Mouse (Mus musculus): ENCODE results near the gene Hadh. TPM values are rescaled to one million over a fixed set of nuclear protein-coding genes. Genes with fewer than 3 reads are reported as not detected.
A peak's percentile ranks its signal among the peaks of the same experiment; 100 is the strongest.

The Hadh gene
- polyA plus RNA-seq, 1 experiment from 2014 or later: 112 TPM

DNA sequence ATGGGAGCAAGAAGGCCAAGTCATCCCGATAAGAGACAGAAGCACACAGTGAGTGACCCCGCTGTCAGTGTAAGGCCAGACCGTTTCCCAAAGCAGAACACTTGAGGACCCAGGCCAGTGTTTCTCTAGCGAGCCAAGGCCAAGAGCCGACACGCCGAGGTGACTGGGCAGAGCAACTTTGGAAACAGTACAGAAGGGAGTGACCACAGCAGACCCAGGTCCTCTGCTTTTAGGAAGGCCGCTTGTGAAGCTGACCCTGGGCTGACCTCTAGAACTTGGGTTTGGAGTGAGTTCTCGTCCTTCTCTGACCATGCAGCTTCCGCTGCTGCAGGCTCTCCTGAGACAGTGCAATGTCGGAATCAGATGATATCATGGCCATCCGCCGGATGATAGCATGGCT, 20.9 kb downstream of the Hadh start:
- DNase-seq (ENCODE audit: low spot score): no peak
- Histone ChIP-seq H3K36me3 (ENCODE audit: control insufficient read depth, insufficient read depth, low read length) (peaks cover 34% of the 10 kb centered on the region), H3K4me1 (ENCODE audit: control insufficient read depth, insufficient read depth, low read length) (no peaks in the 10 kb centered on the region), H3K4me3 (ENCODE audit: low read depth, low read length) (no peak overlapping the region), H3K27ac (replicated peaks; ENCODE audit: low read depth, low read length) (no peak overlapping the region), H3K27me3 (replicated peaks; ENCODE audit: control insufficient read depth, insufficient read depth, low read length) (no peaks in the 10 kb centered on the region), H3K9me3 (ENCODE audit: control insufficient read depth, low read length) (peaks cover 5% of the 10 kb centered on the region; the same call in 1 of the 2 replicates), H3K9ac (ENCODE audit: low read depth, low read length) (no peak overlapping the region), H3K4me2 (ENCODE audit: low read depth, low read length) (no peak overlapping the region)
- 87% methylated on average over 13 of the region's 13 CpGs for WGBS
- ATAC-seq (ENCODE audit: low read depth): no peak

DNA sequence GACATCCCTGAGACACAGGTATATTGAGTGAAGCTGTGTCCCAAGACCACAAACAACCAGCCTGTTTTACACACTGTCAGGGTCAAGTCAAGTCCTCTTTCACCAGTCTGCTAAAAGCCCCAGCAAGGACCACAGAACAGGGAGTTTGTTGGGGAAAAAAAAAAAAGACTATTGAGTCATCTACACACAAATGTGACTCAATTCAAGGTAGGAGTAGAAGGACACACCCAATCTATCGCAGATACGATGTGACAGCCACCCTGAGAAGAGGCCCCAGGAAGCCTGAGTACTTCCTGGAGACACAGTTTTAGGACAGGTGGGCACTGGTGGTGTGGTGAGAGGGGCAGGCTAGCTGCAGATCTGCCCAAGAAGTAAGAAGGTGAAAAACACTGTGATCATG, 21.6 kb downstream of the Hadh start:
- Histone ChIP-seq H3K36me3 (ENCODE audit: control insufficient read depth, insufficient read depth, low read length) (peaks cover 34% of the 10 kb centered on the region), H3K27ac (replicated peaks; ENCODE audit: low read depth, low read length) (no peak overlapping the region), H3K9ac (ENCODE audit: low read depth, low read length) (no peak overlapping the region)

DNA sequence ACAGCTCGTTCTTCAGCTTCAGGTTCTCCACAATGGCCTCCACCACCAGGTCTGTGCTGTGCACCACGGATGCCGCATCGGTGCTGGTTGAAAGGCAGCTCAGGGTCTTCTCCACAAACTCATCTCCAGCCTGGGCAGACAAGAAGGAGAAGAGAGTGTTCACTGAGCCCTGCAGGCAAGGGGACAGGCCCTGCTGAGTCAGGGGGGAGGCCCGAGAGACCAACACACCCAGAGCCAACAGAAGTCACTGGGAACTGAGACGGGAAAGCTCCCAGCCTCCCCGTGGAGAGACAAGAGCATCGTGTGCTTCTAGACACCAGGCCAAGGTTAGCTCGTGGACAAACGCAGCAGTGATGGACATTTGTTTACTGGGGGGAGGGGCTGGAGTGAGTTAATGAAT, 23.5 kb downstream of the Hadh start:
- H3K27ac ChIP-seq (replicated peaks; ENCODE audit: low read depth, low read length): no peak overlapping the region
- H3K9me3 ChIP-seq (ENCODE audit: control insufficient read depth, low read length): peaks cover 2% of the 10 kb centered on the region; the same call in 1 of the 2 replicates
- no peaks in the 10 kb centered on the region for H3K27me3 ChIP-seq (replicated peaks; ENCODE audit: control insufficient read depth, insufficient read depth, low read length)
- no peaks in the 10 kb centered on the region for H3K4me1 ChIP-seq (ENCODE audit: control insufficient read depth, insufficient read depth, low read length)
- 82% methylated on average over 10 of the region's 10 CpGs for WGBS
- no peak overlapping the region for H3K4me3 ChIP-seq (ENCODE audit: low read depth, low read length)
- DNase-seq (ENCODE audit: low spot score) (no peak), ATAC-seq (ENCODE audit: low read depth) (no peak)
- H3K4me2 ChIP-seq (ENCODE audit: low read depth, low read length): no peak overlapping the region
- H3K36me3 ChIP-seq (ENCODE audit: control insufficient read depth, insufficient read depth, low read length): peaks cover 45% of the 10 kb centered on the region; the same call in 1 of the 2 replicates
- no peak overlapping the region for H3K9ac ChIP-seq (ENCODE audit: low read depth, low read length)

More for the DNA sequence above, 21.6 kb downstream of the Hadh start:
- H3K27me3 ChIP-seq (replicated peaks; ENCODE audit: control insufficient read depth, insufficient read depth, low read length): no peaks in the 10 kb centered on the region
- no peak for DNase-seq (ENCODE audit: low spot score)
- H3K4me1 ChIP-seq (ENCODE audit: control insufficient read depth, insufficient read depth, low read length): no peaks in the 10 kb centered on the region
- no peak overlapping the region for H3K4me3 ChIP-seq (ENCODE audit: low read depth, low read length)
- peaks cover 5% of the 10 kb centered on the region; the same call in 1 of the 2 replicates for H3K9me3 ChIP-seq (ENCODE audit: control insufficient read depth, low read length)
- no peak for ATAC-seq (ENCODE audit: low read depth)
- no peak overlapping the region for H3K4me2 ChIP-seq (ENCODE audit: low read depth, low read length)
- WGBS: 86% methylated on average over 2 of the region's 2 CpGs

DNA sequence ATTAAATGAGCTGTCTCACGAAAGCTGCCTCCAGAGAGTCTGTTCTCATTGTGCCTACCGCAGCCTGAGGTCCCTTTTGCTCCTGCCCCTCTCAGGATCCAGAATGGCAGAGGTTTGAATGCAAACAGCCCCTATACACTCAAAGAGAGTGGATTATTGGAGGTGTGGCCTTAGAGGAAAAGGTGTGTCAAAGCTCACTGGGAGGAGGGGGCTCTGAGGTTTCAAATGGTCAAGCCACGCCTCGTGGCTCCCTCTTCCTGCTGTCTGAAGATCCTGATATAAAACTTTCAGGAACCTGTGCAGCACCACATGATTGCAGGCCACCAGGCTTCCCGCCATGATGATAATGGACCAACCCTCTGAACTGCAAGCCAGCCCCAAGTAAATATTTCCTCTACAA, 24.1 kb downstream of the Hadh start:
- H3K27ac ChIP-seq (replicated peaks; ENCODE audit: low read depth, low read length): no peak overlapping the region
- no peak overlapping the region for H3K4me3 ChIP-seq (ENCODE audit: low read depth, low read length)
- no peaks in the 10 kb centered on the region for H3K4me1 ChIP-seq (ENCODE audit: control insufficient read depth, insufficient read depth, low read length)
- H3K36me3 ChIP-seq (ENCODE audit: control insufficient read depth, insufficient read depth, low read length): peaks cover 45% of the 10 kb centered on the region; the same call in 1 of the 2 replicates
- no peaks in the 10 kb centered on the region for H3K9me3 ChIP-seq (ENCODE audit: control insufficient read depth, low read length)
- ATAC-seq (ENCODE audit: low read depth) (no peak), DNase-seq (ENCODE audit: low spot score) (no peak)
- 89% methylated on average over 5 of the region's 5 CpGs for WGBS
- no peaks in the 10 kb centered on the region for H3K27me3 ChIP-seq (replicated peaks; ENCODE audit: control insufficient read depth, insufficient read depth, low read length)
- no peak overlapping the region for H3K9ac ChIP-seq (ENCODE audit: low read depth, low read length)
- no peak overlapping the region for H3K4me2 ChIP-seq (ENCODE audit: low read depth, low read length)

DNA sequence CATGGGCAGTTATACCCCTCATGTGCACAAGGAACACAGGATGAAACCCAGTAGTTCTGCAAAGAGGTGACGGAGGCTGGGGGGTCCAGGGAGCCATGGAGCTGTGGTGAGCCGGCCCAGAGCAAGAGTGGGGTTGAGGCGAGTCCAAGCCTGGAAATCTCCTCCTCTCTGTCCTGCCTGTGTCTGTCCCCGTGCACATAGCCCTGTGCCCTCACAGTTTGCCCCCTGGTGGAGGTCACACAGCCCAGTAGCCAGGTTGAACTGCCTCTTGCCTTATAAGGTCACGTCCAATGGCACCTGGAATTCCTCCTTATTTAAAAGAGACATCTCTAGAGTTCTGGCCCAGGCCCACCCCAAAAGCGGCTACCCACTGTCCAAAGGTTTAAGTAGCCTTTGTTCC, 24.5 kb downstream of the Hadh start:
- ATAC-seq (ENCODE audit: low read depth) (no peak), DNase-seq (ENCODE audit: low spot score) (no peak)
- Histone ChIP-seq H3K4me2 (ENCODE audit: low read depth, low read length) (no peak overlapping the region), H3K9me3 (ENCODE audit: control insufficient read depth, low read length) (no peaks in the 10 kb centered on the region), H3K36me3 (ENCODE audit: control insufficient read depth, insufficient read depth, low read length) (peaks cover 45% of the 10 kb centered on the region; the same call in 1 of the 2 replicates), H3K4me1 (ENCODE audit: control insufficient read depth, insufficient read depth, low read length) (no peaks in the 10 kb centered on the region), H3K27me3 (replicated peaks; ENCODE audit: control insufficient read depth, insufficient read depth, low read length) (no peaks in the 10 kb centered on the region), H3K27ac (replicated peaks; ENCODE audit: low read depth, low read length) (no peak overlapping the region), H3K4me3 (ENCODE audit: low read depth, low read length) (no peak overlapping the region), H3K9ac (ENCODE audit: low read depth, low read length) (no peak overlapping the region)
- WGBS: 71% methylated on average over 6 of the region's 6 CpGs

GRCm38 (mm10) chr3:131246579-131247046, 25.3 kb downstream of the Hadh start:
- Histone ChIP-seq H3K4me2 (ENCODE audit: low read depth, low read length) (no peak overlapping the region), H3K9ac (ENCODE audit: low read depth, low read length) (no peak overlapping the region), H3K9me3 (ENCODE audit: control insufficient read depth, low read length) (no peaks in the 10 kb centered on the region), H3K4me3 (ENCODE audit: low read depth, low read length) (no peak overlapping the region), H3K36me3 (ENCODE audit: control insufficient read depth, insufficient read depth, low read length) (peaks cover 53% of the 10 kb centered on the region; the same call in 1 of the 2 replicates), H3K4me1 (ENCODE audit: control insufficient read depth, insufficient read depth, low read length) (no peaks in the 10 kb centered on the region), H3K27me3 (replicated peaks; ENCODE audit: control insufficient read depth, insufficient read depth, low read length) (no peaks in the 10 kb centered on the region), H3K27ac (replicated peaks; ENCODE audit: low read depth, low read length) (no peak overlapping the region)
- WGBS: 90% methylated on average over 8 of the region's 8 CpGs
- no peak for DNase-seq (ENCODE audit: low spot score)
- no peak for ATAC-seq (ENCODE audit: low read depth)

DNA sequence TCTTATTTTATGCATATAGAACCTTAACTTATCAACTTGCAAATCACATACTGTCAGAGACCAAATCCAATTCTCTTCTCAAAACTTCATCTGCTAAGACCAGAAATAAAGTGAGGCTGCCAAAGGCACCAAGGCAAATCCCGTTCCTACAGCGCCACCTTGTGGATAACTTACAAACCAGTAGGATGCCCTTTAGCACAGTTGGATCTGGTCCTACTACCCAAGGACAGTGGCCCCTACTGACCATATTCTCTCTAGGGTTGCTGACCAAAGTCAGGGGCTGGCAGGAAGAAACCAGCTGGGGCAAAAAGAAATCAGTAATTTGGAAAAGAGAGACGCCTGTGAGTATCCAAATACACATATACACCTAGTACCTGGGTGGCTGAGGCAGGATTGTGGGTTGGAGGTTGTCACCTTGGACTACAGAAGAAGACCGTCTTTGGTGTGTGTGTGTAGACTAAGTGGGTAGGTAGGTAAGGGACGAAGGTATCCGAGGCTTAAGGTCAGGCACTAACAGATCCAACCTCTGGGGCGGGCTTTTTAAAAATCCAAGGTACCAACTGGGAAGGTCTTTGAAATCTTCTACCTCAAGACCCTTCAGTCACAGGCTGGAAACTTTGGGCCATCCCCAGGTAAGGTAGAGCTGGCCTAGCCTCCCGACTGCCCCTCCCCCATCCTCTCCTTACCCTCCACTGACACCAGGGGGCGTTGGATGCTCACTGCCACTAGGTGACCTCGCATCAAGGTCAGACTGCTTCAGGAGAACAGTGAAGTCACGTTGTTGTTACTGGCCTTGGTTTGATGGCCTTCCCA, 25.9 kb downstream of the Hadh start:
- Histone ChIP-seq H3K27ac (replicated peaks; ENCODE audit: low read depth, low read length) (no peak overlapping the region), H3K4me2 (ENCODE audit: low read depth, low read length) (no peak overlapping the region), H3K27me3 (replicated peaks; ENCODE audit: control insufficient read depth, insufficient read depth, low read length) (no peaks in the 10 kb centered on the region), H3K36me3 (ENCODE audit: control insufficient read depth, insufficient read depth, low read length) (peaks cover 59% of the 10 kb centered on the region; the same call in 1 of the 2 replicates), H3K9me3 (ENCODE audit: control insufficient read depth, low read length) (no peaks in the 10 kb centered on the region), H3K4me3 (ENCODE audit: low read depth, low read length) (no peak overlapping the region), H3K4me1 (ENCODE audit: control insufficient read depth, insufficient read depth, low read length) (no peaks in the 10 kb centered on the region), H3K9ac (ENCODE audit: low read depth, low read length) (no peak overlapping the region)
- peak; percentile 64 for ATAC-seq (ENCODE audit: low read depth)
- peak; percentile 80 for DNase-seq (ENCODE audit: low spot score)
- WGBS: 56% methylated on average over 11 of the region's 11 CpGs

GRCm38 (mm10) chr3:131237785-131238633, 33.9 kb downstream of the Hadh start:
- Histone ChIP-seq H3K36me3 (ENCODE audit: control insufficient read depth, insufficient read depth, low read length) (peaks cover 57% of the 10 kb centered on the region), H3K4me2 (ENCODE audit: low read depth, low read length) (no peak overlapping the region), H3K27me3 (replicated peaks; ENCODE audit: control insufficient read depth, insufficient read depth, low read length) (no peaks in the 10 kb centered on the region), H3K9me3 (ENCODE audit: control insufficient read depth, low read length) (no peaks in the 10 kb centered on the region), H3K4me3 (ENCODE audit: low read depth, low read length) (no peak overlapping the region), H3K27ac (replicated peaks; ENCODE audit: low read depth, low read length) (no peak overlapping the region), H3K9ac (ENCODE audit: low read depth, low read length) (no peak overlapping the region), H3K4me1 (ENCODE audit: control insufficient read depth, insufficient read depth, low read length) (no peaks in the 10 kb centered on the region)
- ATAC-seq (ENCODE audit: low read depth) (peak; percentile 90), DNase-seq (ENCODE audit: low spot score) (peak; percentile 89)
- 63% methylated on average over 19 of the region's 19 CpGs for WGBS
